Mouse (Mus musculus): ENCODE data around the gene Ptprk. TPM values are rescaled to one million over a fixed set of nuclear protein-coding genes. Genes with fewer than 3 reads are reported as not detected.

Gene Ptprk
- polyA plus RNA-seq, 1 experiment from 2014 or later = 39.3 TPM

GRCm38 (mm10) chr10:28387563-28388222 lies 313.1 kb downstream of the Ptprk start:
- H3K4me1 ChIP-seq (ENCODE audit: control insufficient read depth, insufficient read depth, low read length) = no peaks in the 10 kb centered on the region
- 80% methylated on average over 15 of the region's 15 CpGs for WGBS
- no peaks in the 10 kb centered on the region for H3K27me3 ChIP-seq (ENCODE audit: control insufficient read depth, insufficient read depth, low read length)
- no peak overlapping the region for H3K4me3 ChIP-seq (ENCODE audit: low read depth, low read length)
- no peak overlapping the region for H3K4me2 ChIP-seq (ENCODE audit: low read depth, low read length)
- H3K9me3 ChIP-seq (ENCODE audit: control insufficient read depth, low read length) = no peaks in the 10 kb centered on the region
- no peak overlapping the region for H3K9ac ChIP-seq (replicated peaks; ENCODE audit: low read depth, low read length)
- H3K36me3 ChIP-seq (ENCODE audit: control insufficient read depth, insufficient read depth, low read length) = no peaks in the 10 kb centered on the region
- no peak overlapping the region for H3K27ac ChIP-seq (ENCODE audit: low read depth, low read length)
- ATAC-seq (ENCODE audit: low read depth) = no peak

DNA sequence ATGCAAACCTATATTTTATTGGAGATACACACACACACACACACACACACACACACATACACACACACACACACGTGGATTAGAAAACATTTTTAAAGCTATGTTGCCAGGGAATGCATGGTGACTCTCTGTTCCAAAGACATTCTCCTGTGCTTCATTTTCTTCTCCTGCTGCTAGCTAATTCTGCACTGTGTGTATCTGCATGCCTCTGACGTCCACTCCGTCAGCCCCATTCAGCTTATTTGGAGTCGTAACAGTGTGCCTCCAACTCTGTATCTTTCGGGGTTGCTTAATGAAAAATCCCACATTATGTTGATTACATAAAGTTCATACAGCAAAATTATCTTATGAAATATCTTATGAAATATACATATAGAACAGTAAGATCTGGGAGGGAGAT lies 316.5 kb downstream of the Ptprk start:
- H3K9ac ChIP-seq (replicated peaks; ENCODE audit: low read depth, low read length) = no peak overlapping the region
- no peak overlapping the region for H3K4me2 ChIP-seq (ENCODE audit: low read depth, low read length)
- H3K9me3 ChIP-seq (ENCODE audit: control insufficient read depth, low read length) = no peaks in the 10 kb centered on the region
- no peaks in the 10 kb centered on the region for H3K27me3 ChIP-seq (ENCODE audit: control insufficient read depth, insufficient read depth, low read length)
- no peak overlapping the region for H3K27ac ChIP-seq (ENCODE audit: low read depth, low read length)
- ATAC-seq (ENCODE audit: low read depth) = no peak
- no peaks in the 10 kb centered on the region for H3K4me1 ChIP-seq (ENCODE audit: control insufficient read depth, insufficient read depth, low read length)
- H3K4me3 ChIP-seq (ENCODE audit: low read depth, low read length) = no peak overlapping the region
- no peaks in the 10 kb centered on the region for H3K36me3 ChIP-seq (ENCODE audit: control insufficient read depth, insufficient read depth, low read length)
- 87% methylated on average over 5 of the region's 5 CpGs for WGBS

- H3K4me1 ChIP-seq (ENCODE audit: control insufficient read depth, insufficient read depth, low read length) = no peaks in the 10 kb centered on the region
- H3K27ac ChIP-seq (ENCODE audit: low read depth, low read length) = no peak overlapping the region
- no peaks in the 10 kb centered on the region for H3K36me3 ChIP-seq (ENCODE audit: control insufficient read depth, insufficient read depth, low read length)
- no peak for ATAC-seq (ENCODE audit: low read depth)
- H3K4me2 ChIP-seq (ENCODE audit: low read depth, low read length) = no peak overlapping the region
- no peaks in the 10 kb centered on the region for H3K27me3 ChIP-seq (ENCODE audit: control insufficient read depth, insufficient read depth, low read length)
- H3K9ac ChIP-seq (replicated peaks; ENCODE audit: low read depth, low read length) = no peak overlapping the region
- H3K4me3 ChIP-seq (ENCODE audit: low read depth, low read length) = no peak overlapping the region
- 89% methylated on average over 2 of the region's 2 CpGs for WGBS
- no peaks in the 10 kb centered on the region for H3K9me3 ChIP-seq (ENCODE audit: control insufficient read depth, low read length)
These were observed 321.2 kb downstream of the Ptprk start for GRCm38 (mm10) chr10:28395610-28396519.

DNA sequence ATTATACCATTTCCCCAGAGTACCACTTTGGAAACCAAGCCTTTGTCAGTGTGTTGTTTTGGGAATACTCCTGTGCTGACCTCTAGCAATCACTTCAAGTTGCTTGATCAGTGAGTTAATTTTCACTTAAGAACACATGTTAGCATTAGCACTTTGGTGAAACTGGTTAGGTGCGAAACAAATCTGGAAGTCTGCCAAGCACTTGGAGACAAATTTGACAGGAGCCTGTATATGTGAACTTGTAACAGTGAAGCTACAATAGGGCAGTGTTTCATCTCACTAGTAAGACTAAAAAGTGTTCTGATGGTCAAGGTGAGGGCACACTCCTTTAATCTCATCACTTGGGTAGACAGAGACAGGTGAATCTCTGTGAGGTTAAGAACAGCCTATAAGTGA lies 321.9 kb downstream of the Ptprk start:
- no peak overlapping the region for H3K4me3 ChIP-seq (ENCODE audit: low read depth, low read length)
- H3K4me1 ChIP-seq (ENCODE audit: control insufficient read depth, insufficient read depth, low read length) = no peaks in the 10 kb centered on the region
- no peaks in the 10 kb centered on the region for H3K9me3 ChIP-seq (ENCODE audit: control insufficient read depth, low read length)
- H3K27ac ChIP-seq (ENCODE audit: low read depth, low read length) = no peak overlapping the region
- no peaks in the 10 kb centered on the region for H3K27me3 ChIP-seq (ENCODE audit: control insufficient read depth, insufficient read depth, low read length)
- no peaks in the 10 kb centered on the region for H3K36me3 ChIP-seq (ENCODE audit: control insufficient read depth, insufficient read depth, low read length)
- H3K9ac ChIP-seq (replicated peaks; ENCODE audit: low read depth, low read length) = no peak overlapping the region
- 83% methylated on average over 1 of the region's 1 CpGs for WGBS
- H3K4me2 ChIP-seq (ENCODE audit: low read depth, low read length) = no peak overlapping the region
- ATAC-seq (ENCODE audit: low read depth) = no peak

GRCm38 (mm10) chr10:28401796-28402195 lies 327.2 kb downstream of the Ptprk start:
- Histone ChIP-seq H3K9ac (replicated peaks; ENCODE audit: low read depth, low read length) (no peak overlapping the region), H3K27me3 (ENCODE audit: control insufficient read depth, insufficient read depth, low read length) (no peaks in the 10 kb centered on the region), H3K4me3 (ENCODE audit: low read depth, low read length) (no peak overlapping the region), H3K27ac (ENCODE audit: low read depth, low read length) (no peak overlapping the region), H3K4me1 (ENCODE audit: control insufficient read depth, insufficient read depth, low read length) (no peaks in the 10 kb centered on the region), H3K36me3 (ENCODE audit: control insufficient read depth, insufficient read depth, low read length) (no peaks in the 10 kb centered on the region), H3K9me3 (ENCODE audit: control insufficient read depth, low read length) (no peaks in the 10 kb centered on the region), H3K4me2 (ENCODE audit: low read depth, low read length) (no peak overlapping the region)
- ATAC-seq (ENCODE audit: low read depth) = no peak

DNA sequence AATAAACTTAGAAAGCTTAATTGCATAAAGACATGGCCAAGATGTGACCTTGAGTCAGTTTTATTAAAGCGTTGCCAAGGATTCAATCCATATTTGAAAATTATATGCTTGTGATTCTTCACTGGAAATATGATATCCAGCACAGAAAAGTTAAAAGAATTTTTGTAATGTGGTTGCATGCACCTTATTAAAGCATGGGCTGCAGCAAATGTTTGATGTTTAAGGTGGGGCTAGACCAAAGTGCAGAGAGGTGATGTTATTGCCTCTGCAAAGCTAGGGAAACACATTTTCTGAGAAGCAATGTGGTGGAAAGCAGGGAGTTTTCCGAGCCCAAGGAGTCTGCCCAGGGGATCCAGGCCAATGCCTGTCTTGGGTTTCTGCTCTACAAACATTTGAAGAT lies 334.4 kb downstream of the Ptprk start:
- no peaks in the 10 kb centered on the region for H3K9me3 ChIP-seq (ENCODE audit: control insufficient read depth, low read length)
- no peaks in the 10 kb centered on the region for H3K36me3 ChIP-seq (ENCODE audit: control insufficient read depth, insufficient read depth, low read length)
- H3K27ac ChIP-seq (ENCODE audit: low read depth, low read length) = no peak overlapping the region
- WGBS = 82% methylated on average over 2 of the region's 2 CpGs
- ATAC-seq (ENCODE audit: low read depth) = no peak
- no peaks in the 10 kb centered on the region for H3K27me3 ChIP-seq (ENCODE audit: control insufficient read depth, insufficient read depth, low read length)
- H3K4me3 ChIP-seq (ENCODE audit: low read depth, low read length) = no peak overlapping the region
- no peak overlapping the region for H3K9ac ChIP-seq (replicated peaks; ENCODE audit: low read depth, low read length)
- H3K4me1 ChIP-seq (ENCODE audit: control insufficient read depth, insufficient read depth, low read length) = no peaks in the 10 kb centered on the region
- no peak overlapping the region for H3K4me2 ChIP-seq (ENCODE audit: low read depth, low read length)

- Histone ChIP-seq H3K9me3 (ENCODE audit: control insufficient read depth, low read length) (no peaks in the 10 kb centered on the region), H3K4me2 (ENCODE audit: low read depth, low read length) (no peak overlapping the region), H3K27ac (ENCODE audit: low read depth, low read length) (no peak overlapping the region), H3K9ac (replicated peaks; ENCODE audit: low read depth, low read length) (no peak overlapping the region), H3K4me3 (ENCODE audit: low read depth, low read length) (no peak overlapping the region), H3K27me3 (ENCODE audit: control insufficient read depth, insufficient read depth, low read length) (no peaks in the 10 kb centered on the region), H3K36me3 (ENCODE audit: control insufficient read depth, insufficient read depth, low read length) (no peaks in the 10 kb centered on the region), H3K4me1 (ENCODE audit: control insufficient read depth, insufficient read depth, low read length) (peaks cover 4% of the 10 kb centered on the region; the same call in 1 of the 2 replicates)
- 39% methylated on average over 4 of the region's 4 CpGs for WGBS
- ATAC-seq (ENCODE audit: low read depth) = peak; percentile 78
These were observed 340.2 kb downstream of the Ptprk start for GRCm38 (mm10) chr10:28414823-28415222.

DNA sequence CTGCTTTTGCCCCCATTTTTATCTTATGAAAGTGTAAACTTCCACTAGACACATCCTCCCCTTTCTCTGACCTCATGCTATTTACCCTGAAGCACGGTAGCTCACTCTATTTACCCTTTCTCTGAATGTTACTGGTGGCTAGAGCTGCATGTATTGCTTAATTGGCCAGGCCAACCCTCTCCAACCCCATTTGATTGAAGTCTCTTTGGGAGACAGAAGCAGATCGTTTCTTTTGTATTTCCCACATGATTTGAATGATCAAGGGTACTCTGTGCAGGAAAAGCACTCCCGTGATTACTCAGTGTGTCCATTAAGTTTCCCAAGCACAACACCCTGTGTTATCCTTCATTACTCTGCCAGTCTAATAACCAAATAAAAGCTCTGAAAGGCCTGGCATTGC lies 348.0 kb downstream of the Ptprk start:
- H3K4me1 ChIP-seq (ENCODE audit: control insufficient read depth, insufficient read depth, low read length) = no peaks in the 10 kb centered on the region
- no peak overlapping the region for H3K4me2 ChIP-seq (ENCODE audit: low read depth, low read length)
- 29% methylated on average over 3 of the region's 3 CpGs for WGBS
- H3K27ac ChIP-seq (ENCODE audit: low read depth, low read length) = no peak overlapping the region
- no peaks in the 10 kb centered on the region for H3K9me3 ChIP-seq (ENCODE audit: control insufficient read depth, low read length)
- H3K9ac ChIP-seq (replicated peaks; ENCODE audit: low read depth, low read length) = no peak overlapping the region
- H3K4me3 ChIP-seq (ENCODE audit: low read depth, low read length) = no peak overlapping the region
- ATAC-seq (ENCODE audit: low read depth) = no peak
- no peaks in the 10 kb centered on the region for H3K27me3 ChIP-seq (ENCODE audit: control insufficient read depth, insufficient read depth, low read length)
- no peaks in the 10 kb centered on the region for H3K36me3 ChIP-seq (ENCODE audit: control insufficient read depth, insufficient read depth, low read length)

DNA sequence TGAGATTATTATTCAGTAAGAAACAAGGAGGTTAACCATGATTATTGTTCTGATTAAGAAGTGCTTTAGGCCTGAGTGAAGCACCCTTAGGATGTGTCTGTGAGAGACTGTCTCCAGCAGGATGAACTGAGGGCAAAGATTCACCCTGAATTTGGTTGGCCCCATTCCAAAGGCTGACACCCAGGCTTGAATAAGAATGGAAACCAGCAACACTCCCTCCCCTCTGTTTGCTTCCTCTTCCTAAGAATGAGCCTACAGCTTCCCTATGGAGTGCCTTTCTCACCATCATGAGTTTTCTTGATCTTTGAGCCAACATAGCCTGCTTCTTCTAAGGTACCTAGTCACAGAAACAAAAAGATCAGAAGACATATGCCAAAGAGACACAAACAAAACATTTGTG lies 350.8 kb downstream of the Ptprk start:
- no peak for ATAC-seq (ENCODE audit: low read depth)
- H3K9ac ChIP-seq (replicated peaks; ENCODE audit: low read depth, low read length) = no peak overlapping the region
- H3K27me3 ChIP-seq (ENCODE audit: control insufficient read depth, insufficient read depth, low read length) = no peaks in the 10 kb centered on the region
- no peaks in the 10 kb centered on the region for H3K36me3 ChIP-seq (ENCODE audit: control insufficient read depth, insufficient read depth, low read length)
- no peaks in the 10 kb centered on the region for H3K4me1 ChIP-seq (ENCODE audit: control insufficient read depth, insufficient read depth, low read length)
- H3K27ac ChIP-seq (ENCODE audit: low read depth, low read length) = no peak overlapping the region
- no peaks in the 10 kb centered on the region for H3K9me3 ChIP-seq (ENCODE audit: control insufficient read depth, low read length)
- H3K4me3 ChIP-seq (ENCODE audit: low read depth, low read length) = no peak overlapping the region
- H3K4me2 ChIP-seq (ENCODE audit: low read depth, low read length) = no peak overlapping the region

Measured in neural tube, embryonic 14.5 days (tissue).